Mouse (Mus musculus): Measurements from ENCODE around the gene Tec.

DNA sequence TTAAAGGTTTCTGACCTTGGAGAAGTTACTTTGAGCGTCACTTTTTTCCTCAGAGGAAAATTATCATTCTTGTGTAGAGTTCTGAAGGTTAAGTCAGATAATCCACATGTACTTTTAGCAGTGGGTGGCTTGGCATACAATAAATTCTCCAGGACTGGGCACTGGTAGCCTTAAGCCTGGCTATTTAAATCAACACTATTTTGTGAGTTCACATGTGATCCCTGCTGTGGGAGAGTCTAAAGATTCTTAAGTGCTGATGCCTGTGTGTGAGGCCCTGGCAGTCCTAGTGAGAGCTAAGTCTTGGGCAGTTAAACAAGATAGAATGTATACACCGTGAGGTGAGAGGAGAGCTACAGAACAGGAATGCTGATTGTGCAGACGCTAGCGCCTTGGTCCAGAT is 47.8 kb upstream of the Tec start:
- TF ChIP-seq GATA1 (IDR thresholded peaks at IDR 0.05; ENCODE audit: low read length) (no peak), TAL1 (IDR thresholded peaks at IDR 0.05; ENCODE audit: low read length) (no peak)

All from erythroblast, embryonic 14.5 days (primary cell).